Mouse (Mus musculus) liver, embryonic 14.5 days (tissue): ENCODE measurements around the gene Hoxb8. TPM values are rescaled to one million over a fixed set of nuclear protein-coding genes. Genes with fewer than 3 reads are reported as not detected.

Source experiments
- ATAC-seq: fragments of 200-750 bp; cut with Nextera tagmentation; 2 replicates; pipeline ENCODE4 v1.8.0; 2017; ENCODE audit warnings: moderate number of reproducible peaks, mild to moderate bottlenecking, moderate library complexity; ENCODE audit not compliant: insufficient read depth
- DNase-seq, 3 experiments: peaks; one replicate each; pipeline ENCODE4 v3.0.0-alpha.2; 2012 to 2013; ENCODE audit warnings: low read depth in 3 of 3, low spot score in 3 of 3
- H3K27ac ChIP-seq: fragments of 300-500 bp; sonication (generic); 2 replicates; pipeline ENCODE4 v1.5.1; 2014; ENCODE audit warnings: moderate library complexity, mild to moderate bottlenecking, control low read depth, inconsistent platforms
- H3K27me3 ChIP-seq: fragments of 300-500 bp; sonication (generic); 2 replicates; pipeline ENCODE4 v1.6.1; 2014; ENCODE audit warnings: mild to moderate bottlenecking, low read length, moderate library complexity; ENCODE audit not compliant: control insufficient read depth, insufficient read depth
- H3K36me3 ChIP-seq: fragments of 300-500 bp; sonication (generic); replicated peaks from 2 replicates; pipeline ENCODE4 v1.6.1; 2014; ENCODE audit warnings: low read depth; ENCODE audit not compliant: control insufficient read depth, insufficient read depth
- H3K4me1 ChIP-seq, 2 experiments: fragments of 200-500 bp in 1 of 2; fragments of 300-500 bp in 1 of 2; sonication (generic) in 1 of 2; replicated peaks; 2 replicates each; pipeline ENCODE4 v1.6.1; 2012 to 2014; ENCODE audit warnings: antibody characterized with exemption in 1 of 2, inconsistent platforms in 1 of 2, low read length in 1 of 2; ENCODE audit not compliant: control insufficient read depth in 2 of 2, insufficient read depth in 2 of 2
- H3K4me2 ChIP-seq: fragments of 300-500 bp; sonication (generic); 2 replicates; pipeline ENCODE4 v1.6.1; 2014; ENCODE audit warnings: low read depth, mild to moderate bottlenecking, control low read depth, moderate library complexity
- H3K4me3 ChIP-seq, 2 experiments: fragments of 200-500 bp in 1 of 2; fragments of 300-500 bp in 1 of 2; sonication (generic) in 1 of 2; 2 replicates each; pipeline ENCODE4 v1.5.1; 2012 to 2014; ENCODE audit warnings: low read depth in 2 of 2, low read length in 2 of 2, mild to moderate bottlenecking in 2 of 2, control low read depth in 1 of 2, inconsistent platforms in 1 of 2, moderate library complexity in 1 of 2; ENCODE audit not compliant: insufficient read depth in 1 of 2
- H3K9ac ChIP-seq: fragments of 300-500 bp; sonication (generic); replicated peaks from 2 replicates; pipeline ENCODE4 v1.6.1; 2014; ENCODE audit warnings: mild to moderate bottlenecking, control low read depth, moderate library complexity
- H3K9me3 ChIP-seq: fragments of 300-500 bp; sonication (generic); 2 replicates; pipeline ENCODE4 v1.6.1; 2016; ENCODE audit warnings: low read length, mixed read lengths; ENCODE audit not compliant: control insufficient read depth
- CTCF ChIP-seq: IDR thresholded peaks from 2 replicates; pipeline ENCODE4 v1.5.1; 2016; ENCODE audit warnings: antibody characterized with exemption, low read depth, control low read depth
- EP300 ChIP-seq: IDR thresholded peaks from 2 replicates; pipeline ENCODE4 v1.6.1; 2016; ENCODE audit warnings: antibody characterized with exemption, low read depth
- WGBS: fragments of 180-500 bp; shearing (Covaris S2); extraction: QIAGEN DNeasy Blood & Tissue Kit; methylation state at CpG from one replicate; pipeline ENCODE4 v1.1.7; 2014; ENCODE audit not compliant: insufficient replicate concordance; 5-methylcytosine and 5-hydroxymethylcytosine counted together
- microRNA counts: library from miRNA; unstranded; fragments of <30 nt; microRNA quantifications from one replicate; lab custom pipeline; 2016
- microRNA-seq: library from miRNA; unstranded; fragments of <30 nt; microRNA quantifications from one replicate; pipeline ENCODE4, GENCODE M21; 2016
- polyA plus RNA-seq, 2 experiments: library from polyadenylated mRNA; depleted of rRNA in 1 of 2; stranded (reverse) in 1 of 2; unstranded in 1 of 2; fragments of >200 nt; fragmentation: Nextera tagmentation in 1 of 2; extraction: Ambion mirVana in 1 of 2; gene quantifications; 2 replicates each; pipeline versions ENCODE4 v1.2.1 to v1.2.3; 2012 to 2014

The Hoxb8 gene
- polyA plus RNA-seq, 2 experiments = 0.03 TPM; not detected in 1

DNA sequence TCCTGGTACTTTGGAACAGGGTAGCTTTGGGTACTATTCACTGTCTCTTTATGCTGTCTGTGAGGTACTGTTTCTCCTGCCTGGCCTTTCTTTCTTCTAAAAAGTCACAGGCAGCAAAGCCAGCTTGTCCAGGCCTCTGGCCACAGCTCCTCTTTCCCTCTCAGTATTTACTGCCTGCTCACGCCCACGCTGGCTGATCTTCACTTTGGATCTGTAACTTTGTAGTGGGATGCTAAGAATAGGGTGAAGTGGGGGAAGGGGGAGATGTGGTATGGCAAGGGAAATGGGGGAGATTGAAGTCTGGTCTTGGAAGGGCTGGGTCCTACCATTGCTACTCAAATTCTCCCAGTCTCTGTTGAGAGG lies 52.3 kb downstream of the Hoxb8 start:
- Histone ChIP-seq H3K36me3 (no peaks in the 10 kb centered on the region), H3K9me3 (no peaks in the 10 kb centered on the region), H3K9ac (no peak overlapping the region), H3K4me2 (no peak overlapping the region), H3K27ac (no peak overlapping the region), H3K4me1 (no peaks in the 10 kb centered on the region; a peak in 1 of 4 replicates), H3K27me3 (peaks cover 67% of the 10 kb centered on the region), H3K4me3 (no peak overlapping the region)
- ATAC-seq (no peak), DNase-seq (no peak)
- no peak for TF ChIP-seq EP300
- TF ChIP-seq CTCF = no peak
- 29% methylated on average over 2 of the region's 2 CpGs for WGBS

MicroRNA genes within 50 kb of the gene (microRNA counts, 519-probe panel; counts per million panel counts)
- microRNA mmu-miR-10a (lab: Ali Mortazavi, UCI) = 3,705 counts per million, percentile 10 among the panel's probes with 10 or more counts
- microRNA mmu-miR-196a (lab: Ali Mortazavi, UCI) = 69.9 counts per million

Small RNA genes within 50 kb of the gene (microRNA-seq; reads per million reads assigned to microRNA genes)
- gene Mir10a (4,699 reads per million, percentile 86 among the genes with 10 or more reads in this experiment), gene Mir196a-1 (not detected)

Other genes with a start within 250 kb of the Hoxb8 start
- 18.5 and 28.2 TPM in 2 replicates for gene Snf8, start 247.0 kb upstream of the Hoxb8 start, polyA plus RNA-seq (2012; rRNA removed)
- gene Snf8, start 247.0 kb upstream of the Hoxb8 start, polyA plus RNA-seq (2014; fragmentation: Nextera tagmentation; extraction: Ambion mirVana) = 28.9 and 30.0 TPM in 2 replicates
- 11.8 and 15.7 TPM in 2 replicates for gene Ube2z, start 216.5 kb upstream of the Hoxb8 start, polyA plus RNA-seq (2012; rRNA removed)
- 10.7 and 11.5 TPM in 2 replicates for gene Ube2z, start 216.5 kb upstream of the Hoxb8 start, polyA plus RNA-seq (2014; fragmentation: Nextera tagmentation; extraction: Ambion mirVana)
- 213 and 233 TPM in 2 replicates for gene Atp5g1, start 206.2 kb upstream of the Hoxb8 start, polyA plus RNA-seq (2012; rRNA removed)
- 650 and 693 TPM in 2 replicates for gene Atp5g1, start 206.2 kb upstream of the Hoxb8 start, polyA plus RNA-seq (2014; fragmentation: Nextera tagmentation; extraction: Ambion mirVana)
- not detected in 2 replicates for gene Calcoco2, start 169.9 kb upstream of the Hoxb8 start, polyA plus RNA-seq (2012; rRNA removed)
- not detected in 2 replicates for gene Calcoco2, start 169.9 kb upstream of the Hoxb8 start, polyA plus RNA-seq (2014; fragmentation: Nextera tagmentation; extraction: Ambion mirVana)
- 0.05 TPM in 1 of 2 replicates, not detected in the other for gene Ttll6, start 148.1 kb upstream of the Hoxb8 start, polyA plus RNA-seq (2012; rRNA removed)
- gene Ttll6, start 148.1 kb upstream of the Hoxb8 start, polyA plus RNA-seq (2014; fragmentation: Nextera tagmentation; extraction: Ambion mirVana) = not detected in 2 replicates
- gene Hoxb13, start 87.6 kb upstream of the Hoxb8 start, polyA plus RNA-seq (2012; rRNA removed) = 0.08 TPM in 1 of 2 replicates, not detected in the other
- gene Hoxb13, start 87.6 kb upstream of the Hoxb8 start, polyA plus RNA-seq (2014; fragmentation: Nextera tagmentation; extraction: Ambion mirVana) = not detected in 2 replicates
- gene Hoxb9, start 10.4 kb upstream of the Hoxb8 start, polyA plus RNA-seq (2012; rRNA removed) = 0.01 and 0.03 TPM in 2 replicates
- gene Hoxb9, start 10.4 kb upstream of the Hoxb8 start, polyA plus RNA-seq (2014; fragmentation: Nextera tagmentation; extraction: Ambion mirVana) = not detected in 2 replicates
- 0.02 and 0.06 TPM in 2 replicates for gene Hoxb7, start 4.7 kb downstream of the Hoxb8 start, polyA plus RNA-seq (2012; rRNA removed)
- gene Hoxb7, start 4.7 kb downstream of the Hoxb8 start, polyA plus RNA-seq (2014; fragmentation: Nextera tagmentation; extraction: Ambion mirVana) = 0.10 and 0.19 TPM in 2 replicates
- 0.02 and 0.13 TPM in 2 replicates for gene Hoxb6, start 10.6 kb downstream of the Hoxb8 start, polyA plus RNA-seq (2012; rRNA removed)
- gene Hoxb6, start 10.6 kb downstream of the Hoxb8 start, polyA plus RNA-seq (2014; fragmentation: Nextera tagmentation; extraction: Ambion mirVana) = not detected in 2 replicates
- 0.23 and 0.32 TPM in 2 replicates for gene Hoxb5, start 21.4 kb downstream of the Hoxb8 start, polyA plus RNA-seq (2012; rRNA removed)
- gene Hoxb5, start 21.4 kb downstream of the Hoxb8 start, polyA plus RNA-seq (2014; fragmentation: Nextera tagmentation; extraction: Ambion mirVana) = 0.06 and 0.24 TPM in 2 replicates
- gene Hoxb4, start 36.4 kb downstream of the Hoxb8 start, polyA plus RNA-seq (2012; rRNA removed) = 0.31 and 0.48 TPM in 2 replicates
- 0.06 and 0.09 TPM in 2 replicates for gene Hoxb4, start 36.4 kb downstream of the Hoxb8 start, polyA plus RNA-seq (2014; fragmentation: Nextera tagmentation; extraction: Ambion mirVana)
- gene Hoxb3, start 41.4 kb downstream of the Hoxb8 start, polyA plus RNA-seq (2012; rRNA removed) = 0.38 and 0.66 TPM in 2 replicates
- not detected in 2 replicates for gene Hoxb3, start 41.4 kb downstream of the Hoxb8 start, polyA plus RNA-seq (2014; fragmentation: Nextera tagmentation; extraction: Ambion mirVana)
- gene Hoxb2, start 68.6 kb downstream of the Hoxb8 start, polyA plus RNA-seq (2012; rRNA removed) = 1.1 TPM in 2 replicates
- gene Hoxb2, start 68.6 kb downstream of the Hoxb8 start, polyA plus RNA-seq (2014; fragmentation: Nextera tagmentation; extraction: Ambion mirVana) = 0.51 and 0.75 TPM in 2 replicates
- 0.02 TPM in 2 replicates for gene Hoxb1, start 83.8 kb downstream of the Hoxb8 start, polyA plus RNA-seq (2012; rRNA removed)
- not detected in 2 replicates for gene Hoxb1, start 83.8 kb downstream of the Hoxb8 start, polyA plus RNA-seq (2014; fragmentation: Nextera tagmentation; extraction: Ambion mirVana)
- gene Skap1, start 182.7 kb downstream of the Hoxb8 start, polyA plus RNA-seq (2012; rRNA removed) = 0.11 TPM in 1 of 2 replicates, not detected in the other
- 0.14 and 0.18 TPM in 2 replicates for gene Skap1, start 182.7 kb downstream of the Hoxb8 start, polyA plus RNA-seq (2014; fragmentation: Nextera tagmentation; extraction: Ambion mirVana)